Mouse (Mus musculus) heart, adult 10 weeks (tissue): ENCODE data around the gene Irs1. TPM values are rescaled to one million over a fixed set of nuclear protein-coding genes. Genes with fewer than 3 reads are reported as not detected.

Experiments
- polyA plus RNA-seq: library from polyadenylated mRNA; stranded (reverse); fragments of 350-450 nt; fragmentation: Illumina TruSeq; extraction: RNeasy Lipid Tissue Mini Kit (QIAGEN cat#74804); gene quantifications from one replicate; pipeline ENCODE4 v1.2.3, GENCODE M21; 2014; ENCODE audit warnings: low read depth, low replicate concordance

The Irs1 gene
- 14.0 TPM for polyA plus RNA-seq

DNA sequence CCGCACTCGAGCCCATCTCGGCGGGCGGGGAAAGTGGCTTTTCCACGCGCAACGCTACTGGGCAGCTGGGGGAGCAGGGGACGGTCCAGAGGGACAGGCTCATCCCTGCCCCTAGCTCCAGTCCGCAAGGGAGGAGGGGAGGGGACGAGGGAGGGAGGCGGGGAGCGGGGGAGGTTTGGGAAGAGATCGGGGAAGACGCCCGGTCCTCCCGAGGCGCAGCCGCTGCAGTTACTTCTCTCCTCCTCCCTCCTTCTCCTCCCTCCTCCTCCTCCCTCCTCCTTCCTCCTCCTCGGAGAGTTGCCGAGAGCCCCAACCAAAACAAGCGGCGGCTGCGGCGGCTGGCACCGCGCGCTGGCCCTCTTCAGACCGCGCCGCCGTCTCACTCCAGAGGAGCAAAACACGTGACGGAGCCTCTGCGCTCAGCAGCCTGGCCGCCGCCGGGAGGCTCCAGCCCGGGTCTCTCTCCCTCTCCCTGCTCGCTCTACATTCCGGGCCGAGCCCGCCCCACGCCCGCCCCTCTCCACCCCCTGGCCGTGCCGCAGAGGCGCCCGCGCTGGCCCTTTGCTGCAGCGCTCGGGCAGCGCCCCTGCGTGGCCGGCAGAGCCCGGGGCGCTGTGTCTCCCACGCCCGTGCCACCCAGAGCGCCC, at the start of gene Irs1:
Gene Irs1, minus strand, starts transcription at position 266 of the 647 bp plus-strand sequence.

DNA sequence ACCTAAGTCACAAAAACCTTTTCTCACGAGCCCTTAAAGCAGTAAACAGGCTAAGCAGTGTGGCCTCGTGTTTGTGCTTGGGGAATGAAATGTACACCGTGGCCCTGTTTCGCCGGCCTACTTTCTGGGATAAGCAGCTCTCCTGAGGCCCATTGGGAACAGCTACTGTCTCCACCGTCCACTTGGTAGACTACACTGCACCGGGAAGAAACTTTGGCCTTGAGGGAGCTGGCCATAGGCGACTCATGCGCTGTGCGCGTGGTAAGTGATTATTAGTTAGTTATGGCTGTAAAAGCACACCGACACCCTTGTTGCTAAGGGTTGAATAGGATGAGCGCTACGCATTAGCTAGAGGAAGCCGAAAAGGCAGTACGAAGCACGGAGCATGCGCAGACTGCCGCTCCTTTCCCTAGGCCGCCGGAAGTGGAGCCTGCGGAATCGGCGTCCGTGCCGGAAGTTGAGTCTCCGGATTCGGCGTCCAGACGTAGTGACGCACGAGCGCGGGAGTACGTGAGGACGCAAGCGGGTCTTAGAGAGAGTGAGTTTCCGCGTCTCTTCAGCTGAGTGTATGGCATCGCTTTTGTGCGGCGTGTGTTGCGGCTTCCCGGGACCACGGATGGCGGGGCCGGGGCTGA, 25.0 kb upstream of the Irs1 start, which contains the start of gene Rhbdd1:
Gene Rhbdd1, plus strand, starts transcription at position 342 of the 635 bp plus-strand sequence.

DNA sequence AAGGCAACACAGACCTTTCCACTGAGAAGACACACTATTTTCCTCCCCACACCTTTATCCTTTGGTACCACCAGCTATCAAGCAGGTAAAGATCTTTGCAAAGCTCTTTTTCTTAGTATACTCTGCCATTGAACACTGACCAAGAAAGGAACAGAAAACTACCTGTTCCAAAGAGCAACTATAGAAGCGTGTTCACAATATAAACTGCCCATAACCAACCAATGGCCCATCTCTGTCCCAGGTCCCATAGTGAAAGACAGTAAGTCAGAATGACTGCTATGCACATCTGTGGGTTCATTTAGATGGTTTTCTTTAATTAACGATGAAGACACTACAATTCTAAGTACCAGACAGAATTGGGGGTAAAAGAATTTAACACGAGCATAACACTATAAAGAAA, 58.4 kb downstream of the Irs1 start, which contains the start of gene Gm9747:
Gene Gm9747, plus strand, starts transcription at position 301 of the 400 bp plus-strand sequence.

Other genes with a start within 250 kb of the Irs1 start
- gene Gm9747, start 58.3 kb downstream of the Irs1 start, polyA plus RNA-seq, result not detected
- 12.7 TPM for gene Rhbdd1, start 25.0 kb upstream of the Irs1 start, polyA plus RNA-seq